Mouse (Mus musculus): ENCODE data around the gene Bend3.
"Not testable (repeated sequence)": the region's sequence is repeated elsewhere in the genome, so short reads cannot be mapped to it uniquely, and the experiment has no call there.

Gene Bend3

DNA sequence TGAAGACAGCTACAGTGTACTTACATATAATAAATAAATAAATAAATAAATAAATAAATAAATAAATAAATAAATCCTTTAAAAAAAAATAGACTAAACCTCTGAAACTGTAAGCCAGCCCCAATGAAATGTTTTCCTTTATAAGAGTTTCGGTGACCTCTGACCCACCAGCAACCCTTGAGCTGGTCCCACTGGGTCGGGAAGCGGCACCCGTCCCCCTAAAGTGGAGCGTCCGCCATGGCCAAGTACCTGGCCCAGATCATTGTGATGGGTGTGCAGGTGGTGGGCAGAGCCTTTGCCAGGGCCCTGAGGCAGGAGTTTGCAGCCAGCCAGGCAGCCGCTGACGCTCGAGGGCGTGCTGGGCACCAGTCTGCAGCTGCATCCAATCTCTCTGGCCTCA, 45.3 kb downstream of the Bend3 start, which contains the start of gene Gm9803:
TSS of gene Gm9803 (plus strand) at position 154 of the 400 bp plus-strand sequence.
- not testable (repeated sequence) for DNase-seq (ENCODE audit: extremely low read depth, insufficient read length, low spot score)

GRCm38 (mm10) chr10:43527283-43528269, 48.9 kb downstream of the Bend3 start:
- DNase-seq (ENCODE audit: extremely low read depth, insufficient read length, low spot score) = no peak

- DNase-seq (ENCODE audit: extremely low read depth, insufficient read length, low spot score) = no peak
These were observed 55.8 kb downstream of the Bend3 start for GRCm38 (mm10) chr10:43534382-43534781.

DNA sequence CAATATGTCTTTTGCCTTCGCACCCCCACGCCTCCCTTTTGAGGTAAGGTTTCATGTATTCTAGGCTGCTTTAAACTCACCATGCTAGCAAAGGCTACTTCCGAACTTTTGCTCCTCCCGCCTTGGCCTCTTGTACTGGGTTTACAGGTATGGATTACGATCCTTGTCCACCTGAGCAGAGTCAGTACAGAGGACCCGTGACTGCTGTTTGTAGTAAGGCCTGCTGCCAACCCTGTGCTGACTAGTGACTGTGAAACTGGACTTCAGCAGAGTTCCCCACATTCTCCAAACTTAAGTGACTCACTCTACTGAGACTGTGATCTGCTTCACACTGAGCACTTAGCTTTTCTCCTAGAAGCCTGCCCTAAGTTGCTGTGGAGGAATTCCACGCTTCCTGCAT, 59.0 kb downstream of the Bend3 start:
- no peak for DNase-seq (ENCODE audit: extremely low read depth, insufficient read length, low spot score)

DNA sequence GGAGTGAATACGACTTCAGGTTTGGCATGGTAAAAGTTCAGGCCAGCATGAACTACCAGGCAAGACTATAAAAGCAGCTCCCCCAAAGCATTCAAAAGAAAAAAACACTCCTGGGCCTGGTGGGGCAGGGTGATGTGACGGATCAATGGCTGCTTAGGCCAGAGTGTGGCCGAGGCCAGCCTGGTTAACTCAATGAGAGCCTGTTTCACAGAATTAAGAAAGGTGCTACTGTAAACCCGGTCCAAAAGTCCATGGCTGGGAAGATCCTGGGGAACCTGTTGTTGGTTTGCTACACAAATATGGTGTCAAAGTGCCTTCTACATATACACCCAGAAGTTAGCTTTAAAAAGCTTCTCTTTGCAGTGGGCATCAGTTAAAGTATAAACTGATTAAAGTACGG, 60.2 kb downstream of the Bend3 start:
- DNase-seq (ENCODE audit: extremely low read depth, insufficient read length, low spot score) = no peak

DNA sequence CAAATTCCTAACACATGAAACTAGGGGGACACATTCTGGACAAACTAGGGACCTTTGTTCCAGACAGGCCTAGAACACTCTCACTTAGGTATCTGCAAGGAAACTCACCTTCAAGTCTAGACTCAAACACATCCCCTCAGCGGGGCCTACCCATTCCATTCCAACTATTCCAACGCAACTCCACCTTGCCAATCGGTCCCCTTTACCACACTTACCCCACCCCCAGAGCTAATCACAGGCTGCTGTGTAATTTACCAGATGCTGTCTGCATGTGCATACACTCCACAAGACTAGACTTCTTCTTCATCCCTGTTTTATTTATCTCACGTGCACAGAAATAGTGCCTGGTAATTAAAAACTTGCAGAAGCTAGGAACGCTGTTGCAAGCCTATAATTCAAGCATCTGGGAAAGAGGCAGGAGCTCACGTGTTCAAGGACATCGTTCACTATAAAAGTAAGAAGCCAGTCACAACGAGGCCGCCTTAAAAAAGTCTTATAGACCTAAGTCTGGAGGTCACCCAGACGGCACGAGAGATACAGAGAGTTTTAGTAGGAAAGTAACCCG, 61.2 kb downstream of the Bend3 start:
- no peak for DNase-seq (ENCODE audit: extremely low read depth, insufficient read length, low spot score)

DNA sequence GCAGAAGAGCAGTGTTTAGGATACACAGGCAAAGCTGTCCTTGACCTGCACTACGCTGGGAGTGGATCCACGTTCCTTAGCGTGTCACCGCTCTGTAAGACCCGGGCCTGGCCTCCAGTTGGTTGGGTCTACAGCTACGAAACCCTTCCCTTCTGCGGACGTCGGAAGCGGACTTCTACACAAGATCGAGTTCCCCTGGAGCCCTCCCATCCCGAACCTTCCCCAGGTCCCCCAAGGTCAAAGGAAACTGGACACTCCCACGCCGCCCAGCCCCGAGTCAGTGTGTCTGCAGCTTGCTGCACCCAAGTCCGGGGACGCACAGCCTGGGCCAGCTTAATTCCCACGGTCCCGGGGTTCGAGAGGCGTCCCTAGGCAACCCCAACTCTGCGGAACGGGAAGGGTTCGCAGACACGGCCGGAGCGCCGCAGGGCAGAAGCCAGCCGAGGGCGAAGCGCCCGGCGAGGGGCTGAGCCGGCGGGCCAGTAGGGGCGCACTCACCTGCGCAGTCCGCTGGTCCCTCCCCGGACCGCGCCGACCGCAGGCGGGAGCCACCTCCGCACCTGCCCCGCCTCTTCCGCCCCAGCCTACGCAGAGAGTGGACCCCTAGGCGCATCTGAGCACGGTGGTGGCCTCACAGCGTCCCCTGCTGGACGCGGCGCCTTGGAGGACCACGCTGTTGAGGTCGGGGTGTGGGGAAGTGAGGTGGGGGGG, 62.0 kb downstream of the Bend3 start, which contains the start of gene 1700021F05Rik:
TSS of gene 1700021F05Rik (minus strand) at position 553 of the 711 bp plus-strand sequence.
- DNase-seq (ENCODE audit: extremely low read depth, insufficient read length, low spot score) = peak; percentile 96

DNA sequence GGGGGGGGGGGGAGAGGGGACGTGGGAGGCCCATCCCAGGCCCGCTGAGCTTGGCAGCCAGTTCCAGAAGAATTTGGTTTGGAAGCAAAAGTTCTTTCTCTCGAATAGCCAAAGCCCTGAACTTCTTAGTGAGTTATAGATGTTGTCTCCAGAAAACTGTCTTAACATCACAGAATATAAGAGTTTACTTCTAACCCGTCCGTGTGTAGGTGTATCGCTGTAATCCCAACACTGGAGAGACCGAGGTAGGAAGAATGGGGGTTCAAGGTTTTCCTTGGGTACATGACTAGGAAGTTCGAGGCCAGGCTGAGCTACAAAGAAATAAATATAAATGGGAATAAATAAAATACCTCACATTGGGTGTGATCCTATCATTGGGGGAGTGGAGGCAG, 62.5 kb downstream of the Bend3 start:
- DNase-seq (ENCODE audit: extremely low read depth, insufficient read length, low spot score) = no peak

DNA sequence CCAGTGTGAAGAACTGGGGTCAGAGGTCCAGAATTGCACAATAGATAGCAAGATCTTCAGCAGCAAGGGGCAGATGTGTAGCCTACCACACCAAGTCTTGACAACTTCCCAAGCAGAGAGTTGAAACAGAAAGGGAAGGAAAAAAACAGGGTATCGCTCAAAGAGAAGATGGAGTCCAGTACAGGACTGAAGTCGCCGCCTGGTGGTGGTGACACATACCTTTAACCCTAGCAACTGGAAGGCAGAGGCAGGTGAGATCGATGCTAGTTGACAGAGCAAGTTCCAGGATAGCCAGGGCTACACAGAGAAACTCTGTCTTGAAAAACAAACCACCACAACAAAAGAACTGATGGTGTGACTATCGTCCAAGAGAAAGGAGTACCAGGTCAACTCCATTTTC, 70.8 kb downstream of the Bend3 start:
- no peak for DNase-seq (ENCODE audit: extremely low read depth, insufficient read length, low spot score)

DNA sequence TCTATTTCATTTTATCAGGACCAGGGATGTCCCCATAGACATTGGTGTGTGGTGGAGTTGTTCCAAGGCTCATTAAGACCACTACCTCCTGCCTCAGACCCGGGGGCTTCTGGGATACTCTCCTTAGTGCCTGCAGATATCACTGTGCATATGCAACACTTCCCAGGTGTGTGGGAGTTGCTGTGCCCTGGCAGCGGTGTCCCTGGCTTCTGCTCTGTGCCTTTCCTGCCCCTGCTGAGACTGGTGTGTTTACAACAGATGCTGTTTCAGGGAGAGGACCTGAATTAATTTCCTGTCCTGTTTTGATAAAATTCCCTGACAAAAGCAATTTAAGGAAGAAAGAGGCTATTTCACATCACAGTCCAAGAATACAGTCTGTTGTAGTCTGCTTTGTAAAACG, 72.3 kb downstream of the Bend3 start:
- DNase-seq (ENCODE audit: extremely low read depth, insufficient read length, low spot score) = no peak

DNA sequence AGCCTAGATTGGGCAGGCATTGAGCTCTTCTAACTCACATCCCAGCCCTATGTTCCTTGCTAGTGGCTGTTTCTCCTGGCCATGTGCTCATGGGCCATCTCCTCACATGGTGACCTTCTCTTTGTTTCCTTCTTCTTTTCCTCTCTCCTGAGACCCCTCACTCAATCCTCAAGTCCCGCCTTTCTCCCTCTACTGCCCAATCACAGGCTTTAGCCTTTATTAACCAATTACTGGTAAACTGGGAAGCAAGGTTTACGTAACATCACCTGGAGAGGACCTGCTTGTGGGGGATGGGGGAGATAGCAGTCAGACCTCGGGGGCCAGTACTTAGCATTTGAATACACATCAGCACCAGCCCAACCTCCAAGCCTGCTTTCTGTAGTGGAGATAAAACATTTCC, 72.8 kb downstream of the Bend3 start:
- DNase-seq (ENCODE audit: extremely low read depth, insufficient read length, low spot score) = no peak

- no peak for DNase-seq (ENCODE audit: extremely low read depth, insufficient read length, low spot score)
These were observed 79.1 kb downstream of the Bend3 start for GRCm38 (mm10) chr10:43557630-43558165.

DNA sequence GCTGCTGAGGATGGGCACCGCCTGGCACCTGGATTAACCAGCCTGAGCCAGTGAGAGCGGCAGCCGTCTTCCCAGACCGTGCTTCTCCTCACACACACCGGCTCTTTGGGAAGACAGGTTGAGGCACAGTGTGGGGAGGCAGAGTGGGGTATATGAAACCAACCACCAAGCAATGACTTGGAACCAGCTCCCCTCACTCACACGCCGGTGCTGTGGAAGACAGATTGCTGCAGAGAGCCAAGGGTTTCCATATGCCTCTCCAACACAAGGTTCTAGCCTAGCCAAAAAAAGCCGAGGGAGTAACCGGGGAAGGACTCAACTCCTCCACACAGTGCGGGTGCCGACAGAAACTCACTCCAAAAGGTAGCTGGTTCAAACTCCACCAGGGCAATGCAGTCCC, 80.7 kb downstream of the Bend3 start:
- no peak for DNase-seq (ENCODE audit: extremely low read depth, insufficient read length, low spot score)

DNA sequence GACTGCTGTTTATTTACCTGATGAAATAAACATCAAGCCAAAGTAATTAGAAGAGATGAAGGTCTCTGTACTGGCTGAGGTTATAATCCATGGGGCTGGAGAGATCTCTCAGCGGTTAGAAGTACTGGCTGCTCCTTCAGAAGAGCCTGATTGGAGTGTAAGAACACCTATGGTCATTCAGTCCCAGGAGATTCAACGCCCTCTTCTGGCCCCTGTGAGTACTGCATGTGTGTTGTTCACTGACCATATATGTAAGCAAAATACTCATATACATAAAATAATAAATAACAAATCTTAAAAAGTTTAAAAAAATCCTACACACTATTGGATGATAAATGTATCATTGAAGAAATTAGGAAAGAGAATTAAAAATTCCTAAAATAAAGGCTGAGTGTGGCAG, 82.1 kb downstream of the Bend3 start:
- DNase-seq (ENCODE audit: extremely low read depth, insufficient read length, low spot score) = no peak

- DNase-seq (ENCODE audit: extremely low read depth, insufficient read length, low spot score) = no peak
These were observed 82.7 kb downstream of the Bend3 start for GRCm38 (mm10) chr10:43561311-43561710.

All from 3134 (cell line).